Mouse (Mus musculus) heart, adult 2 months (tissue): ENCODE measurements at regions not wholly inside any gene's neighbourhood (a gene's known extent, or its start where the extent isn't known, plus 50 kb on each side); places are given as distances from the start of the nearest gene placed in this dataset.

Experiments
- CTCF ChIP-seq: fragments of 200-600 bp; IDR thresholded peaks from 2 replicates; pipeline ENCODE4 v1.8.1; 2022; ENCODE audit warnings: antibody characterized with exemption, mild to moderate bottlenecking, moderate library complexity
- EP300 ChIP-seq: fragments of 200-500 bp; IDR thresholded peaks from 2 replicates; pipeline ENCODE4 v1.6.1; 2011; ENCODE audit warnings: low read depth, low read length, control low read depth; ENCODE audit not compliant: insufficient read depth
- POLR2A ChIP-seq: fragments of 200-500 bp; IDR thresholded peaks from 2 replicates; pipeline ENCODE4 v1.6.1; 2011; ENCODE audit warnings: mild to moderate bottlenecking, low read depth, low read length, control low read depth; ENCODE audit not compliant: insufficient read depth

DNA sequence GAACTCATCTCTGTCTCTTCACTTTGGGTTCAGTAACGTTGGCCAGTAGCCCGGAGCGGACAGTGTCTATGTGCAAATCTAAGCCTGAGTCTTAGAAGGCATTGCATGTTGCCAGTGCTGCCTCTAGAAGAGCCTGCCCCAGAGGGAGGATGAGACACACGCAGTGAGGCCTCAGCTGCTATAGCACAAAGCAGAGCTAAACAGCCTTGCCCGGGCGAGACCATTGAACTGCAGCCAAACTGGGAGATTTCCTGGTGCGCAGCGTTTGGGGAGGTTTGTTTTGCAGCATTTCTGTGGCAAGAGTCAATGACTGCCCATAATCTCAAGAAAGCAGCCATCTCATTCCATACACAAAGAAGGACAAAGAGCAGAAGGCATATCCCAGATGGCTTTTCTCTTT, 164.0 kb downstream of the 3100002H09Rik start:
- TF ChIP-seq CTCF = no peak
- no peak for TF ChIP-seq POLR2A
- no peak for TF ChIP-seq EP300
